ENCODE assay signal across 17 mouse cellular contexts in the genomic region with DNA sequence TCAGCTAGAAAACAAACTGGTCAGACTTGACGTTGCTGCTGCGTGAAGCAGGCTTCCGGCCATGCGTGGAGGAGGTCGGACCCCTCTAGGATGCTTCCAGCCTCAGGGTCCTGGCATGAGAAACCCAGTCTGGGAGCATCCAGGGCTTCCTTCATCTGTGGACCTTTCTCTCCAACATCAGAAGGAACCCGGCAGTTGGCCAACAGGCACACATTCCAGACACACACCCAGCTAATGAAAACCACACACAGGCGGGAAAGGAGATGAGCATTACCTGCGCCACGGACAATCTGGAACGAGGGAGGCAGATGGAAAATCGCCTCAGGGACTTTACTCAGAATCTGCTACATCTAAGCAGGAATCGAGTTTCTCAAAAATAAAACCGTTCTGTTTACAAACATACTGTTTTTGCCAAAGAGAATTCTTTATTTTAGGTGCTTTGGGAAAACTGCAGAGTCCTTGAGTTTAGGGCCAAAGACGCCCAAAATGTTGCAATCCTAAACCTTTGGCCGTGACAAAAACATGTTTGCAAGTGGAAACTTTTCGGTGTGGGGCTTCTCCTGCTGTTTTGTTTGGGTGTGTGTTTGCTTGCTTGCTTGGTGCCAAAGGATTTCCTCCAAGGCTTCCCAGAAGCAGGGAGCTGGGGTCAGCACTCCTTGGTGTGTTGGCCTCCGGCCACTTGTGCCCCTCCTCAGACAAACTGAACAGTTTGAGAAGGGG.
DNase-seq lines count a peak whose midpoint lies in the region; ATAC-seq and TF ChIP-seq lines count a peak whose summit lies in the region.
"Had no signal": no experiment of that assay in that cellular context is flagged by ENCODE, and none has a peak within 500 bp of the region (broad histone marks: within the 10 kb centered on the region; RNA-seq: fewer than 3 reads in every experiment).

No protein-coding gene starts in this region.

- no peaks in the 10 kb centered on the region for H3K36me3 ChIP-seq in liver, adult 2 months (ENCODE audit: control insufficient read depth, insufficient read depth, low read length)
- H3K36me3 ChIP-seq in liver, postnatal 0 days (replicated peaks; ENCODE audit: insufficient read depth, low read length): no peaks in the 10 kb centered on the region
- H3K36me3 ChIP-seq: forebrain, embryonic 12.5 days; heart, embryonic 13.5 days; neural tube, embryonic 13.5 days; stomach, embryonic 15.5 days had no signal

- no peak for TF ChIP-seq POLR2A in cerebellum, adult 2 months (IDR thresholded peaks at IDR 0.05; ENCODE audit: borderline replicate concordance, insufficient read depth, low read length)
- no peak for TF ChIP-seq POLR2A in liver, adult 2 months (IDR thresholded peaks at IDR 0.05; ENCODE audit: extremely low read depth, insufficient read depth, low read length)

- H3K4me2 ChIP-seq in liver, postnatal 0 days (ENCODE audit: low read depth, low read length): no peak overlapping the region
- H3K4me2 ChIP-seq: forebrain, embryonic 12.5 days; heart, embryonic 13.5 days; neural tube, embryonic 13.5 days; stomach, embryonic 15.5 days had no signal

- H3K4me3 ChIP-seq in cerebellum, adult 2 months (replicated peaks; ENCODE audit: insufficient read depth, low read depth, low read length): no peak overlapping the region
- no peak overlapping the region for H3K4me3 ChIP-seq in liver, adult 2 months (ENCODE audit: insufficient read depth, low read depth, low read length)
- H3K4me3 ChIP-seq in liver, postnatal 0 days (ENCODE audit: low read depth, low read length): no peak overlapping the region
- H3K4me3 ChIP-seq: forebrain, embryonic 12.5 days; heart, embryonic 13.5 days; megakaryocyte, embryonic 14.5 days; neural tube, embryonic 13.5 days; stomach, embryonic 15.5 days had no signal

- no peak for ATAC-seq in liver, postnatal 0 days
- no peak for ATAC-seq in megakaryocyte progenitor cell, adult 5-6 weeks (replicated peaks; ENCODE audit: poor library complexity)

- no peaks in the 10 kb centered on the region for H3K27me3 ChIP-seq in cerebellum, adult 2 months (ENCODE audit: control insufficient read depth, insufficient read depth, low read length)
- H3K27me3 ChIP-seq in liver, adult 2 months (ENCODE audit: control insufficient read depth, insufficient read depth, low read length): 0 out of 2 replicates have a peak, but pooled peaks cover 4% of the 10 kb centered on the region
- no peaks in the 10 kb centered on the region for H3K27me3 ChIP-seq in liver, postnatal 0 days (ENCODE audit: insufficient read depth, low read length)
- H3K27me3 ChIP-seq: stomach, embryonic 15.5 days had no signal

- 48% methylated on average over 17 of the region's 17 CpGs for WGBS in cerebellum, adult 2 months
- WGBS in liver, adult 2 months: 61% methylated on average over 17 of the region's 17 CpGs
- 80% methylated on average over 17 of the region's 17 CpGs for WGBS in liver, postnatal 0 days (ENCODE audit: insufficient replicate concordance)

- H3K9me3 ChIP-seq in liver, postnatal 0 days (ENCODE audit: low read length): no peaks in the 10 kb centered on the region
- H3K9me3 ChIP-seq: forebrain, embryonic 12.5 days; heart, embryonic 13.5 days; megakaryocyte, embryonic 14.5 days; neural tube, embryonic 13.5 days; stomach, embryonic 15.5 days had no signal

- no peak for TF ChIP-seq EP300 in liver, postnatal 0 days (IDR thresholded peaks at IDR 0.05; ENCODE audit: low read depth)

- no peak overlapping the region for H3K9ac ChIP-seq in liver, adult 2 months (ENCODE audit: low read depth, low read length)
- H3K9ac ChIP-seq in liver, postnatal 0 days (replicated peaks): no peak overlapping the region
- H3K9ac ChIP-seq: forebrain, embryonic 12.5 days; heart, embryonic 13.5 days; neural tube, embryonic 13.5 days; stomach, embryonic 15.5 days had no signal

- no peaks in the 10 kb centered on the region for H3K79me2 ChIP-seq in liver, adult 2 months (ENCODE audit: control insufficient read depth, insufficient read depth, low read length)

- peak; percentile 20 to 36 for DNase-seq in cerebellum, postnatal 14 days
- DNase-seq in cerebellum, adult 2 months: no peak
- DNase-seq in liver, adult 2 months (ENCODE audit: extremely low read depth, low read depth, low spot score): peak; percentile 68
- DNase-seq in liver, postnatal 0 days: no peak
- DNase-seq in adipocyte (ENCODE audit: low spot score): peak; percentile 70
- peak; percentile 18 for DNase-seq in gastrocnemius, postnatal 25 days
- DNase-seq in embryo, embryonic 10.5 days (ENCODE audit: low spot score): no peak
- DNase-seq: B cell, adult 2 months; cerebellum, adult 8-10 months; layer of hippocampus, postnatal 36 days; thymus, postnatal 25 days had no signal

- no peaks in the 10 kb centered on the region for H3K4me1 ChIP-seq in cerebellum, adult 2 months (ENCODE audit: control insufficient read depth, insufficient read depth, low read length)
- 0 out of 2 replicates have a peak, but pooled peaks cover 3% of the 10 kb centered on the region for H3K4me1 ChIP-seq in liver, adult 2 months (ENCODE audit: control insufficient read depth, insufficient read depth, low read length)
- H3K4me1 ChIP-seq in liver, postnatal 0 days (ENCODE audit: insufficient read depth): no peaks in the 10 kb centered on the region

- H3K27ac ChIP-seq in cerebellum, adult 2 months (ENCODE audit: insufficient read depth, low read length): no peak overlapping the region
- no peak overlapping the region for H3K27ac ChIP-seq in liver, adult 2 months (replicated peaks; ENCODE audit: insufficient read depth, low read depth, low read length)
- H3K27ac ChIP-seq in liver, postnatal 0 days (ENCODE audit: low read depth): no peak overlapping the region
- H3K27ac ChIP-seq: forebrain, embryonic 12.5 days; heart, embryonic 13.5 days; neural tube, embryonic 13.5 days; stomach, embryonic 15.5 days had no signal

- no peak for TF ChIP-seq CTCF in cerebellum, adult 2 months (IDR thresholded peaks at IDR 0.05; ENCODE audit: borderline replicate concordance, insufficient read depth, low read depth, low read length)
- TF ChIP-seq CTCF in liver, adult 2 months (IDR thresholded peaks at IDR 0.05; ENCODE audit: low read depth, low read length): no peak
- no peak for TF ChIP-seq CTCF in liver, postnatal 0 days (IDR thresholded peaks at IDR 0.05; ENCODE audit: low read depth)

Comparison
In these comparisons a context has a peak if more than half of its experiments do, and no peak if none do; other contexts are left out.
1. DNase-seq: peak in cerebellum, postnatal 14 days (2 of 2), liver, adult 2 months (single experiment), adipocyte (single experiment) and gastrocnemius, postnatal 25 days (single experiment); none in cerebellum, adult 2 months (0 of 2), liver, postnatal 0 days (single experiment) and embryo, embryonic 10.5 days (single experiment).